ENCODE assay signal across 1 mouse cellular context in the genomic region with DNA sequence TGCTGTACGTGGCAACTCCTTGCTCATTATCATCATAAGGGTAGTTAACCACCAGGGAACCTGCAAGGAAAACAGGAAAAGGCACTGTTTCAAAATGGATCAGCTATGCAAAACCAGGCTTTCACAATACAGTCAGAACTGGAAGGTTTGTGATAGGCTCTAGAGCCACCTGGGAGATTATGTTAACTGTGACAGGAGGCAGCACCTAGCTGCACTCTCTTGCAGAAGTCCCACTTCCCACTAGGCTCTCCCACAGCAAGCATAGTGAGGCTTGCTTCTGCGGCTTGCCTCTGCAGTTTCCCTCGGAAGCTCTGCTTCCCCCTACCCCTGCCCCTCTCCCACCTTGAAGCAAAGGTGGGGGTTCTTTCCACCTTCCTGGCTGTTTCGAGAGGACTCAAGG.
TF ChIP-seq lines count a peak whose summit lies in the region.

No protein-coding gene starts in this region.

TF ChIP-seq in CH12.LX, 34 proteins besides CTCF, POLR2A, EP300 and RAD21 (continued from another document):
- TF ChIP-seq ZKSCAN1 (IDR thresholded peaks at IDR 0.05; ENCODE audit: borderline replicate concordance, low read depth, low read length): no peak
- TF ChIP-seq BHLHE40 (IDR thresholded peaks at IDR 0.05; ENCODE audit: low read depth, low read length): peak; percentile 96
- peak; percentile 63; the same call in 1 of the 2 replicates for TF ChIP-seq MAX (IDR thresholded peaks at IDR 0.05; ENCODE audit: low read length)
- TF ChIP-seq SIN3A (IDR thresholded peaks at IDR 0.05; ENCODE audit: low read length): peak; percentile 84
- TF ChIP-seq USF2 (conservative IDR thresholded peaks at IDR 0.05; ENCODE audit: low read depth, low read length): no peak
- peak; percentile 99 for TF ChIP-seq TCF12 (IDR thresholded peaks at IDR 0.05; ENCODE audit: low read depth, low read length)
- TF ChIP-seq MAZ (IDR thresholded peaks at IDR 0.05; ENCODE audit: low read depth, low read length): peak; percentile 61; the same call in 1 of the 2 replicates
